ENCODE assay signal across 20 mouse cellular contexts in genomic region chr3:83997563-83997962, GRCm38 (mm10). TPM values are rescaled to one million over a fixed set of nuclear protein-coding genes. Genes with fewer than 3 reads are reported as not detected.
DNase-seq lines count a peak whose midpoint lies in the region; ATAC-seq lines count a peak whose summit lies in the region.
"Had no signal": no experiment of that assay in that cellular context is flagged by ENCODE, and none has a peak within 500 bp of the region (broad histone marks: within the 10 kb centered on the region; RNA-seq: fewer than 3 reads in every experiment).

No protein-coding gene starts in this region.

- H3K36me3 ChIP-seq in forebrain, embryonic 13.5 days (ENCODE audit: poor library complexity, severe bottlenecking): peaks cover 8% of the 10 kb centered on the region
- H3K36me3 ChIP-seq in embryonic facial prominence, embryonic 10.5 days (replicated peaks): peaks cover 23% of the 10 kb centered on the region
- H3K36me3 ChIP-seq: heart, embryonic 12.5 days had no signal

- no peak overlapping the region for H3K9ac ChIP-seq in forebrain, embryonic 13.5 days
- H3K9ac ChIP-seq: heart, embryonic 12.5 days; liver, embryonic 12.5 days; lung, embryonic 14.5 days; midbrain, embryonic 12.5 days had no signal

- peaks cover 65% of the 10 kb centered on the region for H3K4me1 ChIP-seq in forebrain, embryonic 13.5 days
- peaks cover 63% of the 10 kb centered on the region for H3K4me1 ChIP-seq in embryonic facial prominence, embryonic 10.5 days

- no peaks in the 10 kb centered on the region for H3K9me3 ChIP-seq in forebrain, embryonic 13.5 days (replicated peaks)
- H3K9me3 ChIP-seq in embryonic facial prominence, embryonic 10.5 days: no peaks in the 10 kb centered on the region
- H3K9me3 ChIP-seq: heart, embryonic 12.5 days; liver, embryonic 12.5 days; midbrain, embryonic 12.5 days had no signal

- H3K27ac ChIP-seq in forebrain, embryonic 13.5 days: peak overlapping the region; percentile 91
- no peak overlapping the region for H3K27ac ChIP-seq in embryonic facial prominence, embryonic 10.5 days (replicated peaks)
- H3K27ac ChIP-seq: hindbrain, postnatal 0 days; liver, embryonic 12.5 days; midbrain, embryonic 12.5 days had no signal

- 27% methylated on average over 5 of the region's 5 CpGs for WGBS in forebrain, embryonic 13.5 days
- WGBS in embryonic facial prominence, embryonic 10.5 days: 78% methylated on average over 5 of the region's 5 CpGs

- peak; percentile 52 for ATAC-seq in forebrain, embryonic 13.5 days
- ATAC-seq: activated CD4-positive, CD25-positive, alpha-beta regulatory T cell, adult 4 months; hindbrain, postnatal 0 days; intestine, postnatal 0 days; liver, embryonic 12.5 days had no signal

- peak; percentile 28 to 72 for DNase-seq in layer of hippocampus, adult 18-20 months (ENCODE audit: low spot score in 2 of 2)
- DNase-seq in layer of hippocampus, postnatal 36 days: no peak
- peak; percentile 49 to 55 for DNase-seq in right cerebral cortex, postnatal 10 days (ENCODE audit: low spot score in 2 of 2)
- DNase-seq in right cerebral cortex, adult 18-20 months: no peak
- DNase-seq in adrenal gland, postnatal 10 days: no peak
- DNase-seq in embryonic facial prominence, embryonic 10.5 days (ENCODE audit: low spot score): no peak
- DNase-seq: cerebellum, adult 11-12 months; gastrocnemius, postnatal 14 days; heart, adult 11 months; kidney, postnatal 4 days; lung, embryonic 14.5 days; right cerebral cortex, postnatal 14 days; spleen, adult 18-20 months had no signal

- no peak overlapping the region for H3K4me3 ChIP-seq in forebrain, embryonic 13.5 days
- no peak overlapping the region for H3K4me3 ChIP-seq in embryonic facial prominence, embryonic 10.5 days
- H3K4me3 ChIP-seq: heart, embryonic 12.5 days; liver, embryonic 12.5 days; midbrain, embryonic 12.5 days had no signal

- H3K4me2 ChIP-seq in forebrain, embryonic 13.5 days: peak overlapping the region; percentile 24; the same call in 1 of the 2 replicates
- H3K4me2 ChIP-seq: heart, embryonic 12.5 days; liver, embryonic 12.5 days; lung, embryonic 14.5 days; midbrain, embryonic 12.5 days had no signal

- no peaks in the 10 kb centered on the region for H3K27me3 ChIP-seq in forebrain, embryonic 13.5 days
- no peaks in the 10 kb centered on the region for H3K27me3 ChIP-seq in embryonic facial prominence, embryonic 10.5 days (replicated peaks; ENCODE audit: low read depth, poor library complexity, severe bottlenecking)
- H3K27me3 ChIP-seq: heart, embryonic 12.5 days; liver, embryonic 12.5 days; midbrain, embryonic 12.5 days had no signal

RNA-seq across cellular contexts. Expression of gene Tmem131l, which starts 42.4 kb away (rescaled TPM):
- 10 to 100 TPM; 28.0 to 33.3 TPM for total RNA-seq in layer of hippocampus, adult 18-20 months (2021)
- 10 to 100 TPM; 30.8 to 37.4 TPM for total RNA-seq in layer of hippocampus, postnatal 36 days (2021)
- polyA plus RNA-seq in forebrain, embryonic 13.5 days (2015; fragmentation: Nextera tagmentation; extraction: Ambion mirVana): 125 and 139 TPM in 2 replicates
- total RNA-seq in adrenal gland, postnatal 10 days (2021): 10 to 100 TPM; 44.9 to 61.7 TPM
- polyA plus RNA-seq in embryonic facial prominence, embryonic 10.5 days (2016; fragmentation: Nextera tagmentation; extraction: Ambion mirVana): 82.6 and 84.7 TPM in 2 replicates

Comparison
In these comparisons a context has a peak if more than half of its experiments do, and no peak if none do; other contexts are left out.
1. DNase-seq: peak in layer of hippocampus, adult 18-20 months (2 of 2) and right cerebral cortex, postnatal 10 days (2 of 2); none in layer of hippocampus, postnatal 36 days (0 of 2), right cerebral cortex, adult 18-20 months (single experiment), adrenal gland, postnatal 10 days (single experiment) and embryonic facial prominence, embryonic 10.5 days (single experiment).